Mouse (Mus musculus): ENCODE results near the gene Otud7b. TPM values are rescaled to one million over a fixed set of nuclear protein-coding genes. Genes with fewer than 3 reads are reported as not detected.
"Not testable (repeated sequence)": the region's sequence is repeated elsewhere in the genome, so short reads cannot be mapped to it uniquely, and the experiment has no call there.

Gene Otud7b
- total RNA-seq, 1 experiment from 2014 or later = 48.0 TPM

DNA sequence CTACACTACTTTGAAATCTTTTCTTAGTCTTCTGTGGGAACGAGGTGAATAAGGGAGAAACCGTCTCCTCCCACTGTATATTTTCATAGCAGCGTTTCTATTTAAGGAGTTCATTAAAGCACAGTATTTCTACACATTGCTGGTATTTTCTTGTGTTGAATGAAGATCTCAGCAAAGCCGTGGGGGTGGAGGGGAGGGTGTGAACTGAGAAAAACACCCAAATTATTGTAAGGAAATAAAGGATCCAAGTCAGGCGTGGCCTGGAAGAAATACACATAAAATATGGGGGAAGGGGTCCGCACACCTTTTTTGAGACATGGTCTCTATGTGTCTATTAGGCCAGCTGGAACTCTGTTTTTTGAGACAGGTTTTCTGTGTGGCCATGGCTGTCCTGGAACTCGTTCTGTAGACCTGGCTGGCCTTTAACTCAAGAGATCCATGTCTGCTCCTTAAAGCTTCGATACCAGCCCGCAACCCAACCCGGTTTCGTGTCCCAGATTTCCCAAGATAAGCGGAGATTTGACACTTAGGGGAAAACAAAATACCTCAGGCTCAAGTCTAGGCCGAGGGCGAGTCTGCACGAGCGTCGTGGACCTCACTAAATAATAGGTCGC lies 67.4 kb downstream of the Otud7b start:
- no peak for ATAC-seq (ENCODE audit: extremely low read depth, insufficient number of reproducible peaks, low FRiP score, poor library complexity, severe bottlenecking)

GRCm38 (mm10) chr3:96172197-96173178 lies 68.2 kb downstream of the Otud7b start, which contains the start of gene Sf3b4:
Gene Sf3b4, plus strand, starts transcription at chr3:96172332.
- peak; percentile 87 for ATAC-seq (ENCODE audit: extremely low read depth, insufficient number of reproducible peaks, low FRiP score, poor library complexity, severe bottlenecking)

- no peak for ATAC-seq (ENCODE audit: extremely low read depth, insufficient number of reproducible peaks, low FRiP score, poor library complexity, severe bottlenecking)
Measured at GRCm38 (mm10) chr3:96173185-96173584, 68.9 kb downstream of the Otud7b start.

- not testable (repeated sequence) for ATAC-seq (ENCODE audit: extremely low read depth, insufficient number of reproducible peaks, low FRiP score, poor library complexity, severe bottlenecking)
Measured at GRCm38 (mm10) chr3:96174042-96174441, 69.7 kb downstream of the Otud7b start.

- no peak for ATAC-seq (ENCODE audit: extremely low read depth, insufficient number of reproducible peaks, low FRiP score, poor library complexity, severe bottlenecking)
Measured at GRCm38 (mm10) chr3:96175251-96175650, 70.9 kb downstream of the Otud7b start.

- ATAC-seq (ENCODE audit: extremely low read depth, insufficient number of reproducible peaks, low FRiP score, poor library complexity, severe bottlenecking) = no peak
Measured at GRCm38 (mm10) chr3:96178427-96178826, 74.1 kb downstream of the Otud7b start.

DNA sequence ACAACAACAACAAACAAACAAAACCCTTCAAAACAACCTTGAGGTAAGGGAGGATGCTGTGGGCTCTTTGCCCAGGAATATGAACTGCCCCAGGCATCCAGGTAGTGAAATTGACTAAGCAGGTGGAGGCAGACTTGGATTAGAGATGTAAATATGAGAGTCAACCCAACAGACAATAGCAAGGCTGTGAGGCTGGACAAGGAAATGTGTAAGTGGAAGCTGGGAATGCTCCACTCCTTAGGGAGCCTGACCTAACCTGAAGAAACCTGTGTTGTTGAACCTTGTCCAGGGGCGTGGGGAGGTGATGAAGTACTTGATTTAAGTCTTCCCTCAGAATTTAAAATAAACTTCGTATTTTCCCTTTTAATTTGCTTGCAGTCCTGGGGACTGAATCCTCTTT lies 74.6 kb downstream of the Otud7b start:
- ATAC-seq (ENCODE audit: extremely low read depth, insufficient number of reproducible peaks, low FRiP score, poor library complexity, severe bottlenecking) = no peak

- ATAC-seq (ENCODE audit: extremely low read depth, insufficient number of reproducible peaks, low FRiP score, poor library complexity, severe bottlenecking) = no peak
Measured at GRCm38 (mm10) chr3:96179531-96179930, 75.2 kb downstream of the Otud7b start.

DNA sequence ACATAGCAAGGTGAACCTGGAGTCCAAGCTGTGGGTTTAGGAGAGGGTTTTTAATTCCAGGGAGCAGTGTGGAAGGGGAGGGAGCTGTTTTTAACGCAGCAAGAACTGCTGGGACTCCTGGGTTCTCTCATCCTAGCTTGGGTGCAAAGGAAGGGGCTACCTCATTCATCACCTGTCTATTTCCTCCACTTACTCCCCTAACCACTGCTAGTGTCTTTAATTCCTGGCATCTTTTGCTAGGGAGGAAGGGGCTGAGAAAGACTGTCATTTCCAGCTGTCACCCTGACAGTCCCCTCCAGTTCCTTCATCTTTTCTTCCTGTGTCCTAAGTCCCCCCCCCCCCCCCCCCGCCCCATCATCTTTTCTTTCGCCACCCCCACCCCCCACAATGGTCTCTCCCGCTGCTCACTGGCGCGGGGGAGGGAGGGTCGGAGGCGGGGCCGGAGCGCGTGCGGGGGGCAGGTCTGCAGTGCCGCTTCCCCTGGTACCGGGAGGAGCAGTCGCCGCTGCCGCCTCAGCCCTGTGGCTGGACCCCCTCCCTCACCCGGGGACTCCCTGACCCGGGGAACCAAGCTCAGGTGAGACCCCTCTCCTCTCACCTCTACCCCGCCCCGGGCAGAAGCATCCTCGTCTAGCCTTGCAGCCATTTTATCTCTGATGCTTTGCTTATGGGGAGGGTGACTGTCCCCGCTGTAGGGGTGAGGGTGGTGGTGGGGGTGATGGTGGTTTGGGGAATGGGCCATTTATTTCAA lies 76.6 kb downstream of the Otud7b start, which contains the start of gene Sv2a:
Gene Sv2a, plus strand, starts transcription at position 425 of the 751 bp plus-strand sequence.
- ATAC-seq (ENCODE audit: extremely low read depth, insufficient number of reproducible peaks, low FRiP score, poor library complexity, severe bottlenecking) = peak; percentile 9; the same call in 1 of the 2 replicates

DNA sequence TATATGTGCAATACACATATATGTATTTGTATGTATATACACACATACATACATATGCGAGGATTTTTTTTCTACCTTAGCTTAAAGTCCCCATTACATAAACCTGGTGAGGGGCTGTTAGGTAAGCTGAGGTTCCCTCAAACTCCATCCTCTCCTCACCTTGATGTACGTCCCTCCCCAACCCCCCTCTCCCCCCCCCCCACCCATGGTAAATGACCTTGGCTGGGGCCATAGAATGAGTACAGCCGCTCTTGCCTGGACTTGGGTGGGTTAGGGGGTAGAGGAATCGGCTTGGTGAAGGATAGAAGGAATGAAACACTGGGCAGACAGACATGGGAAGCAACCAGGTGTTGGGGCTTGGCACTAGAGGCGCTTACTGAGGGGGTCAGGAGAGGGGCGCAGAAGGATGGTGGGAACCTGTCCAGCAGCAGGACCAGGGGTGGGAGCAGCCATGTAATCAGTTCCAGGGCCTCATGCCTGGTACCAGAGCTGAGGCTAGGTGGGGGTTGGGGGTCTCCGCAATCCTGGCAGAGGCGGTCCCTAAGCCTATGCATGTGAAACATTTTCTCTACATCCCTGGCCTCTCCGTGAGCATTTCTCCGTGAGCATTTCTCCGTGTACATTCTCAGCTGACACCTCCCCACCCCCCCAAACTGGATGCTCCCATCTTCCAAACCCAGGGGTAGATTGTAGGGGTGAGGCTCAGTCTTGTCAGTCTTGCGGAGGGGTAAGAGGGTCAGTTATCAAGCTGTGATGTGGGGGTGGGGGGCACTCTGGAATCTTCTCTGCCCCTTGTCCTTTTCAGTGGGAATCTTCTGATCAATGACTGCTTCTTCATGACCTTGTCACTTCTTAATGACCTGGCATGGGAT lies 77.4 kb downstream of the Otud7b start:
- 0 out of 2 replicates have a peak, but pooled peaks have one; percentile 4 for ATAC-seq (ENCODE audit: extremely low read depth, insufficient number of reproducible peaks, low FRiP score, poor library complexity, severe bottlenecking)

DNA sequence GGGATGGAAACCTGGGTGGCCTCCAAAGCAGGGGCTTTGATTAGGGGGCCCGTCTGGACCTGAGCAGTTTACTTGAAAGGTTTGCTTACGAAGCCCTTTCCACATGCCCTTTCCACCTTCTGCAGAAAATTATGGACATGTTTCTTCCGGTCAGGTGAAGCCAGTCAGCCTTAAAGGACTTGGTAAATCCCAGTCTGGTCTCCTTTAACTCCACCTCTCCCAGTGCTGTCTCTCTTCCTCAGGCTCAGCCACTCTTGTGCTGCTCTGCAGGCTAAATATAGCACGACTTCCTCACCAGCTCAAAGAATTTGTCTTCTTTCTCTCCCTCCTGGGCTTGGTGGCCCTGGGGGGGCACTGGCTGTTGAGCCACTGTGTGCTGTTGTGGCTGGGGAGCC lies 78.1 kb downstream of the Otud7b start:
- no peak for ATAC-seq (ENCODE audit: extremely low read depth, insufficient number of reproducible peaks, low FRiP score, poor library complexity, severe bottlenecking)

DNA sequence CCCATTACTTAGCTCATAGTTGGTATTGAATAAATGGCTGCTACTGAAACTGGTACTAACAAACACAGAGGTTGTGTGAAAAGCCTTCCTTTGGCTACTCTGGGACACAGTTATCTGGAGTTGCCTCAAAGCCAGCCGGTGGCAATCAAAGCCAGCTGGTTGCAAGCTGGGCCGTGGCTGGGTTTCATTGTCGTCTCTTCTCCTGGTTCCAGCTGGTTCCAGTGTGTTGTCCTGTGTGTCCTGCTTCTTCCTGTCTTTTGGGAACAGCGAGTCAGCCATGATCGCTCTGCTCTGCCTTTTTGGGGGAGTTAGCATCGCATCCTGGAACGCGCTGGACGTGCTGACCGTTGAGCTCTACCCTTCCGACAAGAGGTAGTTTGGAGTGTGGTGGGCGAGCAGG lies 88.7 kb downstream of the Otud7b start:
- no peak for ATAC-seq (ENCODE audit: extremely low read depth, insufficient number of reproducible peaks, low FRiP score, poor library complexity, severe bottlenecking)

DNA sequence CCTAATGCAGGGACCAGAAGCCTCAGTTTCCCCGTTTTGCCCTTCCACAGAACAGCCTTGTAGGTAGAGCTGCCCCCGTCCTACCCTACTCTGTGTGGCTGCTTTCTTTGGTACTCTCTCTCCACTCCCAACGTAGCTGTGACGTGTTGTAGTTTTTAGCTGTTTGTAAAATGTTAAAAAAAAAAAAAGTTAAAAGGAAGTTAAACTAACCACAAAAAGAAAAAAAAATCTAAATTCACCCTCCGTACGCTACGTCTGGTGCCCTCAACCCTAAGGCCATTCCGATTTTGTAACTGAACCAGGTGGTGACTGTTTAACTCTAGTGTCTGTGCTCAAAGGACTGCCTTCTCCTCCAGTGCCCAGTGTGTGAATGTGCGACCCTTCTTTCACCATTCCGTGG lies 90.6 kb downstream of the Otud7b start:
- ATAC-seq (ENCODE audit: extremely low read depth, insufficient number of reproducible peaks, low FRiP score, poor library complexity, severe bottlenecking) = no peak

DNA sequence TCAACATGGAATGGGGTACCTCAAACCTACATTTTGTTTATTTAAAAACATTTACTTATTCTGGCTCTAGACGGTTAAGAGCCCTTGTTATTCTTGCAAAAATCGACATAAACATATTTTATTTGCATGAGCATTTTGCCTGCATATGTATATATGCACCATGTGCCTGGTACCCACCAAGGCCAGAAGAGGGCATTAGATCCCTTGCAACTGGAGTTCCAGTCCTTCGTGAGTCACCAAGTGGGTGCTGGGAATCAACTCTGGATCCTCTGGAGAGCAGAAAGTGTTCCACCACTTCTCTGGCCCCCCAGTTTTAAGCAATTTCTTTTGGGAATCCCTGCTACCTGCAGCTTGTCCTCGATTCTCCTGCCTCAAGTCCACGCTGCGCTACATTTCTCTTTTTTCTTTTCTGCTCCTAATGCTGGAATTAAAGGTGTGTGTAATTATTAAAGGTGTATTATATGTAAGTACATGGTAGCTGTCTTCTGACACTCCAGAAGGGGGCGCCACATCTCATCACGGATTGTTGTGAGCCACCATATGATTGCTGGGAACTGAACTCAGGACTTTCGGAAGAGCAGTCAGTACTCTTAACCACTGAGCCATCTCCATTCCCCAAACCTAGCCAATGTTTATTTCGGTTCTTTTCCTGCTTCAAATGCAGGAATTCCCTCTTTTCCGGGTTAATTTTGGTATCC lies 91.4 kb downstream of the Otud7b start:
- no peak for ATAC-seq (ENCODE audit: extremely low read depth, insufficient number of reproducible peaks, low FRiP score, poor library complexity, severe bottlenecking)

DNA sequence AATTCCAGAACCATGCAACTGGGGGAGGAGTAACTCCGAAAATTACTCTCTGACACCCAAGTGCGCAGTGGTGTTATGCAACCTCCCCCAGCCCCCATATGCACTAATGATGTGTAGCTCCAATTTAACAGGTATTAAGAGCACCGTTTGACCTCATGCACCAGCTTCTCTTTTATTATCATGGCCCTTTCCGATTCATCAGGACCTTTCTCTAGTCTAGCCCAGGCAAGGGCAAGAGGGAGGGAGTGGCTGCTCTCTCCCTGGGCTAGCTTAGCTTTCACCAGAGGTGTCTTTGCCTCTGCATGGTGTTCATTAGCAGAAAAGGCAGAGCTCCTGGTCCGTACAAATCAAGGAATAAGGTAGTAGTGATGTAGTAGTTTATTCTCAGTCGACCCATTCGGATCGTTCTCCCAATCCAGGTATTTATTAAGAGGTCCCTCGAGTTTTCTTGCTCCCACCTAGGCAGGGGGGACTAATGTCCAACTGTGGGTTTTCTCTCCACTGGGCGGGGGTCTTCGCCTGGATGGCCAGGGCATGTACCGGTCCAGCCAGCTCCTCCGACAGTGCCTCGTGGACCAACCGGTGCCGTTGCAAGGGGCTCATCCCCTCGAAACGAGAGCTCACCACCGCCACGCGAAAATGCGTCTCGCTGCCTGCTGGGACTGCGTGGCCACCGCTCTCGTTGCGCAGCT lies 92.3 kb downstream of the Otud7b start:
- ATAC-seq (ENCODE audit: extremely low read depth, insufficient number of reproducible peaks, low FRiP score, poor library complexity, severe bottlenecking) = no peak

GRCm38 (mm10) chr3:96197129-96197749 lies 92.9 kb downstream of the Otud7b start:
- ATAC-seq (ENCODE audit: extremely low read depth, insufficient number of reproducible peaks, low FRiP score, poor library complexity, severe bottlenecking) = peak; percentile 79

DNA sequence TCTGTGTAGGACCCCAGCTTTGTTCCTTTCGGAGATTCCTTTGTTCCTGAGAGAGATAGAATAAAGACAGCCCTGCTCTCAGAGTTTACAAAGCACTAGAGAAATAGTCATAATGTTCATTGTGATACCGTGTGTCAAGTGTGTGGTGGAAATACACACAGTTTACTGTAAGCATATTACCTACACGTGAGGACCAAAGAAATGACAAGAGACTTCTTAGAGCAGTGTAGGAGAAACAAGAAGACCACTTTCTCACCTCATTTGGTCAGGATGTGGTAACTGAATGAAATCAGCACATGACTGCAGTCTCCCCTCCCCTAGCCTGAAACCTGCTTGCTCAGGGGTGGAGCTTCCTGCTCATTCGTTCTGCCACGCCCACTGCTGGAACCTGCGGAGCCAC lies 93.9 kb downstream of the Otud7b start:
- peak; percentile 52 for ATAC-seq (ENCODE audit: extremely low read depth, insufficient number of reproducible peaks, low FRiP score, poor library complexity, severe bottlenecking)
